Mouse (Mus musculus) forebrain, embryonic 16.5 days (tissue): ENCODE measurements around the gene Zranb3. TPM values are rescaled to one million over a fixed set of nuclear protein-coding genes. Genes with fewer than 3 reads are reported as not detected.

ENCODE experiments used
- polyA plus RNA-seq: library from polyadenylated mRNA; unstranded; fragments of >200 nt; fragmentation: Nextera tagmentation; extraction: Ambion mirVana; gene quantifications from 2 replicates; pipeline ENCODE4 v1.2.1, GENCODE M21; 2015

Gene Zranb3
- polyA plus RNA-seq, 1 experiment from 2014 or later = 4.7 TPM

Other genes with a start within 250 kb of the Zranb3 start
- gene Map3k19, start 248.0 kb downstream of the Zranb3 start, polyA plus RNA-seq = 0.20 and 0.42 TPM in 2 replicates
- 18.6 and 21.2 TPM in 2 replicates for gene Rab3gap1, start 234.3 kb downstream of the Zranb3 start, polyA plus RNA-seq
- 95.8 and 109 TPM in 2 replicates for gene R3hdm1, start 254 bp upstream of the Zranb3 start, polyA plus RNA-seq
- gene Ubxn4, start 140.9 kb upstream of the Zranb3 start, polyA plus RNA-seq = 67.4 and 71.1 TPM in 2 replicates
- gene Lct, start 225.3 kb upstream of the Zranb3 start, polyA plus RNA-seq = 0.09 and 0.17 TPM in 2 replicates